Mouse (Mus musculus) intestine, postnatal 0 days (tissue): ENCODE data around the gene Dgkq. TPM values are rescaled to one million over a fixed set of nuclear protein-coding genes. Genes with fewer than 3 reads are reported as not detected.
"Not testable (repeated sequence)": the region's sequence is repeated elsewhere in the genome, so short reads cannot be mapped to it uniquely, and the experiment has no call there.

Experiments used
- ATAC-seq: fragments of 200-750 bp; cut with Nextera tagmentation; 2 replicates; pipeline ENCODE4 v1.8.0; 2017; ENCODE audit warnings: mild to moderate bottlenecking, moderate TSS enrichment, moderate library complexity
- H3K27ac ChIP-seq: fragments of 300-500 bp; sonication (generic); 2 replicates; pipeline ENCODE4 v1.5.1; 2014; ENCODE audit warnings: mild to moderate bottlenecking, low read depth, low read length, moderate library complexity
- H3K27me3 ChIP-seq: fragments of 300-500 bp; sonication (generic); replicated peaks from 2 replicates; pipeline ENCODE4 v1.6.1; 2014; ENCODE audit warnings: low read length, mixed read lengths; ENCODE audit not compliant: control insufficient read depth, insufficient read depth
- H3K36me3 ChIP-seq: fragments of 300-500 bp; sonication (generic); 2 replicates; pipeline ENCODE4 v1.6.1; 2014; ENCODE audit warnings: mild to moderate bottlenecking, moderate library complexity; ENCODE audit not compliant: control insufficient read depth, insufficient read depth
- H3K4me1 ChIP-seq: fragments of 300-500 bp; sonication (generic); replicated peaks from 2 replicates; pipeline ENCODE4 v1.6.1; 2014; ENCODE audit warnings: antibody characterized with exemption, low read length, mixed read lengths; ENCODE audit not compliant: control insufficient read depth, insufficient read depth
- H3K4me2 ChIP-seq: fragments of 300-500 bp; sonication (generic); replicated peaks from 2 replicates; pipeline ENCODE4 v1.6.1; 2014; ENCODE audit warnings: low read depth, mild to moderate bottlenecking, moderate library complexity
- H3K4me3 ChIP-seq: fragments of 300-500 bp; sonication (generic); 2 replicates; pipeline ENCODE4 v1.5.1; 2014; ENCODE audit warnings: low read depth, low read length
- H3K9ac ChIP-seq: fragments of 300-500 bp; sonication (generic); 2 replicates; pipeline ENCODE4 v1.6.1; 2014; ENCODE audit warnings: mild to moderate bottlenecking, low read depth, low read length
- H3K9me3 ChIP-seq: fragments of 300-500 bp; sonication (generic); 2 replicates; pipeline ENCODE4 v1.6.1; 2016; ENCODE audit warnings: mixed run types; ENCODE audit not compliant: control insufficient read depth
- CTCF ChIP-seq: sonication (generic); IDR thresholded peaks from 2 replicates; pipeline ENCODE4 v1.5.1; 2016; ENCODE audit warnings: low read depth, mild to moderate bottlenecking, control low read depth, antibody characterized with exemption, moderate library complexity
- WGBS: fragments of 180-500 bp; shearing (Covaris S2); extraction: QIAGEN DNeasy Blood & Tissue Kit; methylation state at CpG from one replicate; pipeline ENCODE4 v1.1.7; 2014; 5-methylcytosine and 5-hydroxymethylcytosine counted together
- polyA plus RNA-seq: library from polyadenylated mRNA; unstranded; fragments of >200 nt; fragmentation: Nextera tagmentation; extraction: Ambion mirVana; gene quantifications from 2 replicates; pipeline ENCODE4 v1.2.1, GENCODE M21; 2015

Dgkq gene
- polyA plus RNA-seq, 1 experiment from 2014 or later = 10.3 TPM

DNA sequence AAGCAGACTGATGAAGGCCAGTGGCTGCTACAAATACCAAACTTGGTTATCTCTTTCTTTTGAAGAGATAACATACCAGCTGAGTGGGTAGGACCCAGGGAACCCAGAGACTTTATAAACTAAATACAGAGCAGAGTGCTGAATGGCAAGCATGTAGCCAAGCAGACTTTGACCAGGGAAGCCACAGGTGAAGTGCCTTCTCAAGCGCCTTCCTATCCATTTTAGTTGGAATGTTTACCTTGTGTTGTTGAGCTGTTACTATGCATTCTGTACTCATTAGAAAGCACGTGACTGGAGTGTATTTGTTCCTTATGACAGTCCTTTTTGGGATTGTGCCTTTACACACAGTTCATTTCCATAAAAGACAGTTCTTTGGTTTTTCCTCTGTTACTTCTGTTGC lies 25.8 kb downstream of the Dgkq start:
- WGBS = 51% methylated on average over 2 of the region's 2 CpGs
- H3K36me3 ChIP-seq = peaks cover 54% of the 10 kb centered on the region

GRCm38 (mm10) chr5:108636172-108636571 lies 33.3 kb downstream of the Dgkq start:
- Histone ChIP-seq H3K27me3 (no peaks in the 10 kb centered on the region), H3K27ac (no peak overlapping the region)

More for the DNA sequence above, 25.8 kb downstream of the Dgkq start:
- no peaks in the 10 kb centered on the region for H3K4me1 ChIP-seq
- no peak for TF ChIP-seq CTCF
- H3K9ac ChIP-seq = no peak overlapping the region
- H3K4me3 ChIP-seq = no peak overlapping the region
- peak; percentile 32; the same call in 1 of the 2 replicates for ATAC-seq
- H3K4me2 ChIP-seq = no peak overlapping the region
- H3K9me3 ChIP-seq = no peaks in the 10 kb centered on the region
- no peaks in the 10 kb centered on the region for H3K27me3 ChIP-seq
- no peak overlapping the region for H3K27ac ChIP-seq

GRCm38 (mm10) chr5:108634088-108634487 lies 35.4 kb downstream of the Dgkq start:
- H3K9me3 ChIP-seq, H3K4me3 ChIP-seq, H3K27me3 ChIP-seq, H3K27ac ChIP-seq, H3K9ac ChIP-seq, ATAC-seq, H3K4me2 ChIP-seq, H3K4me1 ChIP-seq, H3K36me3 ChIP-seq: not testable (repeated sequence)
- 84% methylated on average over 2 of the region's 3 CpGs for WGBS

More at GRCm38 (mm10) chr5:108636172-108636571, 33.3 kb downstream of the Dgkq start:
- no peaks in the 10 kb centered on the region for H3K9me3 ChIP-seq
- no peaks in the 10 kb centered on the region for H3K4me1 ChIP-seq
- no peak for ATAC-seq
- 74% methylated on average over 4 of the region's 4 CpGs for WGBS
- peaks cover 12% of the 10 kb centered on the region; the same call in 1 of the 2 replicates for H3K36me3 ChIP-seq
- H3K4me3 ChIP-seq = no peak overlapping the region
- no peak for TF ChIP-seq CTCF
- H3K4me2 ChIP-seq = no peak overlapping the region
- H3K9ac ChIP-seq = no peak overlapping the region

DNA sequence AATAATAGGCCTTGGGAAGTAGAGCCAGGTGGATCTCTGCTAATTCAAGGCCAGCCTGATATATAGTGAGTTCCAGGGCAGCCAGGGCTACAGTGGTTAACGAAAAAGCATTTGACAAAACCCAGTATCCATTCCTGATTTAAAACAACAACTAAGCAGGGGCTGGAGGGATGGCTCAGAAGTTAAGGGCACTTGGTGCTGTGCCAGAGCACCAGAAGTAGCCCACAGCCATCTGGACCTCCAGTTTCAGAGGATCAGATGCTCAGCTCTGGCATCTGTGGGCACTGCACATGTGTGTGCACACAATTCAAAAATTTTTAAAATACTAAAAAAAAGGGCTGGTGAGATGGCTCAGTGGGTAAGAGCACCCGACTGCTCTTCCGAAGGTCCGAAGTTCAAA lies 35.8 kb downstream of the Dgkq start:
- Histone ChIP-seq H3K27ac (no peak overlapping the region), H3K36me3 (0 out of 2 replicates have a peak, but pooled peaks cover 4% of the 10 kb centered on the region), H3K4me2 (no peak overlapping the region), H3K27me3 (no peaks in the 10 kb centered on the region), H3K4me1 (peaks cover 9% of the 10 kb centered on the region; the same call in 1 of the 2 replicates), H3K9ac (no peak overlapping the region), H3K4me3 (no peak overlapping the region), H3K9me3 (no peaks in the 10 kb centered on the region)
- no peak for ATAC-seq
- TF ChIP-seq CTCF = no peak
- WGBS = 80% methylated on average over 4 of the region's 4 CpGs

- Histone ChIP-seq H3K9me3 (no peaks in the 10 kb centered on the region), H3K4me2 (peak within 1 kb of the TSS; percentile 97), H3K4me3 (peak within 1 kb of the TSS; percentile 91), H3K4me1 (peaks cover 11% of the 10 kb centered on the region), H3K9ac (peak within 1 kb of the TSS; percentile 96), H3K27ac (peak within 1 kb of the TSS; percentile 97), H3K27me3 (no peaks in the 10 kb centered on the region), H3K36me3 (no peaks in the 10 kb centered on the region)
- WGBS = under 1% methylated on average over 58 of the region's 58 CpGs
- no peak for TF ChIP-seq CTCF
- peak; percentile 92 for ATAC-seq
Observed at GRCm38 (mm10) chr5:108629634-108630483, 39.6 kb downstream of the Dgkq start, which contains the start of the genes Gak and Tmem175. TSS of gene Gak (minus strand) at chr5:108629755. TSS of gene Tmem175 (plus strand) at chr5:108629770.

DNA sequence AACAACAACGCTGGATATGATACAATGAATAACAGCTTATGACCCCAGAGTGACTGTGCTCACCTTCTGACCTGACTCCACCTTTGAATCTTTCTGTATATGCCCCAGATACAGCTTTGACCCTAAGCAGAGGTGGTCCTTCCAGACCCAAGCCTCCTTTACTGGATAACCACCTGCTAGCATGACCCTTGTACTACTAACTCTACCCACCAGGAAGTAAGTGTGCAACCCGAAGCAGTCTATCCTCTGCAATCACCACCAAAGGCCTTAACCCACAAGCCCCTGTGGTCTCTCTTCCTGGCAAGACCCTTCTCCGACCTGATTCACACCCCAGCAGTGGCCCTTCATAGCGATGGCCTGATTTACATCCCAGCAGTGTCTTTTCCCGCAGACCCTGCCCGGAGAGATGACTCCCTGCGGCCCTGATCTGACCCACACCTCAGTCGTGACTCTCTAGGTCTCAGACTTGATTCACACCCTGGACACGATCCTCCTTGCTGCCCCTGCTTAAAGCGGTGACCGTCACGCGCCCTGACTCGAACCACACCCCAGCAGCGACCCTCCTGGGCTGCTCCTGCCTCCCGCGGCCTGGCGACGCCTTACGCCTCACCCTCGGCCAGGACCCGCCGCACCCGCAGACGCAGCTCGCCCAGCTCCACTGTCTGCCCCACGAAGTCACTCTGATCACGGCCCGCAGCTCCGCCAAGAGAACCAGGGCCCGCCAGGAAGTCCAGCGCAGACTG lies 40.4 kb downstream of the Dgkq start:
- peak; percentile 74 for ATAC-seq
- peaks cover 7% of the 10 kb centered on the region for H3K36me3 ChIP-seq
- peak overlapping the region; percentile 91 for H3K4me3 ChIP-seq
- no peak for TF ChIP-seq CTCF
- H3K27ac ChIP-seq = peak overlapping the region; percentile 97
- WGBS = under 1% methylated on average over 32 of the region's 32 CpGs
- peak overlapping the region; percentile 97 for H3K4me2 ChIP-seq
- H3K4me1 ChIP-seq = peaks cover 11% of the 10 kb centered on the region
- no peaks in the 10 kb centered on the region for H3K9me3 ChIP-seq
- no peaks in the 10 kb centered on the region for H3K27me3 ChIP-seq
- H3K9ac ChIP-seq = peak overlapping the region; percentile 96
